9 mouse cellular contexts compared by ENCODE assay signal in the genomic region with DNA sequence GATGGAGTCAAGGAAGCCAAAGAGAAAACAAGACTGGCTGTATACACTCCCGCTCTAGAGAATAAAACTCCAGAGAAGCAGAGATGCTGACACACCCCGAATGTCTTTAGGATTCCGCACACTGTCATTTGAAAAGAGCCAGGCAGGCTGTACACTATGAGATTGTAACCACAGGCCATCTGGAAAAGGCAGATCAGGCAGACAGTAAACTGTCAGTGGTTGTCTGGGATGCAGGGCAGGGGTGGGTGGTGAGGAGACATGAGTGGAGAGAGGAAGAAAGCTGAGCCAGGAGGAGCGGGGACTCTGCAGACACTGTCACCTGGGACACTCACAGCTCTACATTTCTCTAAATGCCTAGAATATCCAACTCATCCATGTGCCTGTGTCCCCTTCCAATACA. TPM values are rescaled to one million over a fixed set of nuclear protein-coding genes. Genes with fewer than 3 reads are reported as not detected.
DNase-seq lines count a peak whose midpoint lies in the region; ATAC-seq and TF ChIP-seq lines count a peak whose summit lies in the region.
"Had no signal": no experiment of that assay in that cellular context is flagged by ENCODE, and none has a peak within 500 bp of the region (broad histone marks: within the 10 kb centered on the region; RNA-seq: fewer than 3 reads in every experiment).

No protein-coding gene starts in this region.

- no peak overlapping the region for H3K9ac ChIP-seq in heart, adult 2 months (ENCODE audit: low read depth, low read length)
- no peak overlapping the region for H3K9ac ChIP-seq in midbrain, postnatal 0 days (replicated peaks; ENCODE audit: low read length, poor library complexity, severe bottlenecking)
- no peak overlapping the region for H3K9ac ChIP-seq in embryonic facial prominence, embryonic 15.5 days
- H3K9ac ChIP-seq in neural tube, embryonic 15.5 days (replicated peaks): no peak overlapping the region

- H3K79me2 ChIP-seq in heart, adult 2 months (replicated peaks; ENCODE audit: control insufficient read depth, insufficient read depth, low read length): no peaks in the 10 kb centered on the region

- H3K4me1 ChIP-seq in heart, adult 2 months (ENCODE audit: control insufficient read depth, insufficient read depth, low read length): peaks cover 11% of the 10 kb centered on the region
- peaks cover 24% of the 10 kb centered on the region for H3K4me1 ChIP-seq in midbrain, embryonic 10.5 days
- H3K4me1 ChIP-seq in midbrain, postnatal 0 days (ENCODE audit: insufficient read depth, low read length): 0 out of 2 replicates have a peak, but pooled peaks cover 3% of the 10 kb centered on the region
- peaks cover 33% of the 10 kb centered on the region for H3K4me1 ChIP-seq in embryonic facial prominence, embryonic 15.5 days
- H3K4me1 ChIP-seq in neural tube, embryonic 15.5 days: peaks cover 29% of the 10 kb centered on the region

- no peak for TF ChIP-seq CTCF in heart, adult 2 months (IDR thresholded peaks at IDR 0.05)
- no peak for TF ChIP-seq CTCF in midbrain, postnatal 0 days (IDR thresholded peaks at IDR 0.05)

- H3K4me2 ChIP-seq in midbrain, postnatal 0 days (ENCODE audit: low read depth, low read length, poor library complexity, severe bottlenecking): no peak overlapping the region
- no peak overlapping the region for H3K4me2 ChIP-seq in embryonic facial prominence, embryonic 15.5 days (replicated peaks)
- H3K4me2 ChIP-seq in neural tube, embryonic 15.5 days: no peak overlapping the region

- H3K27ac ChIP-seq in heart, adult 2 months: peak overlapping the region; percentile 20; the same call in 1 of the 2 replicates
- 0 out of 2 replicates have a peak overlapping the region, but pooled peaks have one; percentile 28 for H3K27ac ChIP-seq in midbrain, embryonic 10.5 days (replicated peaks)
- no peak overlapping the region for H3K27ac ChIP-seq in midbrain, postnatal 0 days (ENCODE audit: low read depth, low read length)
- peak overlapping the region; percentile 63 for H3K27ac ChIP-seq in embryonic facial prominence, embryonic 15.5 days (replicated peaks)
- 0 out of 2 replicates have a peak overlapping the region, but pooled peaks have one; percentile 23 for H3K27ac ChIP-seq in neural tube, embryonic 15.5 days (replicated peaks)

- no peak for TF ChIP-seq EP300 in heart, adult 2 months (IDR thresholded peaks at IDR 0.05; ENCODE audit: insufficient read depth, low read depth, low read length)

- 77% methylated on average over 4 of the region's 4 CpGs for WGBS in heart, adult 2 months
- WGBS in midbrain, embryonic 10.5 days: 89% methylated on average over 4 of the region's 4 CpGs
- WGBS in midbrain, postnatal 0 days: 74% methylated on average over 4 of the region's 4 CpGs
- 46% methylated on average over 4 of the region's 4 CpGs for WGBS in embryonic facial prominence, embryonic 15.5 days
- 73% methylated on average over 4 of the region's 4 CpGs for WGBS in neural tube, embryonic 15.5 days

- no peak for TF ChIP-seq POLR2A in heart, adult 2 months (IDR thresholded peaks at IDR 0.05; ENCODE audit: insufficient read depth, low read depth, low read length)

- H3K9me3 ChIP-seq in midbrain, embryonic 10.5 days (replicated peaks): no peaks in the 10 kb centered on the region
- no peaks in the 10 kb centered on the region for H3K9me3 ChIP-seq in midbrain, postnatal 0 days (ENCODE audit: low read length)
- no peaks in the 10 kb centered on the region for H3K9me3 ChIP-seq in embryonic facial prominence, embryonic 15.5 days (replicated peaks)
- no peaks in the 10 kb centered on the region for H3K9me3 ChIP-seq in neural tube, embryonic 15.5 days (replicated peaks)

- intact Hi-C loops in heart, adult 2 months (cut with DNase I): no loop called here

- no peak for ATAC-seq in midbrain, postnatal 0 days (ENCODE audit: low FRiP score)
- ATAC-seq in embryonic facial prominence, embryonic 15.5 days (ENCODE audit: insufficient number of reproducible peaks, low FRiP score, low TSS enrichment, low read depth): no peak
- no peak for ATAC-seq in neural tube, embryonic 15.5 days (ENCODE audit: low FRiP score)
- no peak for ATAC-seq in granulocyte monocyte progenitor cell, adult 5-6 weeks (replicated peaks; ENCODE audit: poor library complexity, severe bottlenecking)

- DNase-seq in heart, adult 2 months: peak in 1 of 2 experiments; percentile 21
- no peak for DNase-seq in heart, adult 18-20 months
- DNase-seq in midbrain, embryonic 10.5 days (ENCODE audit: low spot score): no peak
- no peak for DNase-seq in midbrain, postnatal 0 days (ENCODE audit: low spot score)
- no peak for DNase-seq in ovary, adult 18-20 months (ENCODE audit: low spot score)
- DNase-seq: retina, postnatal 1 day had no signal

- no peak overlapping the region for H3K4me3 ChIP-seq in heart, adult 2 months
- no peak overlapping the region for H3K4me3 ChIP-seq in midbrain, embryonic 10.5 days
- H3K4me3 ChIP-seq in midbrain, postnatal 0 days (ENCODE audit: low read depth, low read length): no peak overlapping the region
- H3K4me3 ChIP-seq in embryonic facial prominence, embryonic 15.5 days (replicated peaks): no peak overlapping the region
- H3K4me3 ChIP-seq in neural tube, embryonic 15.5 days (replicated peaks): no peak overlapping the region

- no peaks in the 10 kb centered on the region for H3K27me3 ChIP-seq in heart, adult 2 months (ENCODE audit: control insufficient read depth, insufficient read depth, low read length)
- H3K27me3 ChIP-seq in midbrain, embryonic 10.5 days (ENCODE audit: low read depth, poor library complexity, severe bottlenecking): no peaks in the 10 kb centered on the region
- no peaks in the 10 kb centered on the region for H3K27me3 ChIP-seq in midbrain, postnatal 0 days (ENCODE audit: insufficient read depth, low read length)
- H3K27me3 ChIP-seq in embryonic facial prominence, embryonic 15.5 days: no peaks in the 10 kb centered on the region
- no peaks in the 10 kb centered on the region for H3K27me3 ChIP-seq in neural tube, embryonic 15.5 days (replicated peaks)

- H3K36me3 ChIP-seq in heart, adult 2 months (ENCODE audit: control insufficient read depth, insufficient read depth, low read length): no peaks in the 10 kb centered on the region
- no peaks in the 10 kb centered on the region for H3K36me3 ChIP-seq in midbrain, embryonic 10.5 days
- H3K36me3 ChIP-seq in midbrain, postnatal 0 days (ENCODE audit: insufficient read depth, low read length): no peaks in the 10 kb centered on the region
- no peaks in the 10 kb centered on the region for H3K36me3 ChIP-seq in embryonic facial prominence, embryonic 15.5 days
- no peaks in the 10 kb centered on the region for H3K36me3 ChIP-seq in neural tube, embryonic 15.5 days

RNA-seq across cellular contexts. Expression of a gene that starts 36.3 kb away (rescaled TPM):
- total RNA-seq in heart, adult 2 months (2021): 10 to 100 TPM; 39.6 to 62.7 TPM
- polyA plus RNA-seq in heart, adult 2 months (2012; rRNA removed): 15.4 and 21.0 TPM in 2 replicates
- 10 to 100 TPM; 50.5 to 54.1 TPM for total RNA-seq in heart, adult 18-20 months (2021)
- polyA plus RNA-seq in midbrain, embryonic 10.5 days (2016; fragmentation: Nextera tagmentation; extraction: Ambion mirVana): 9.2 TPM in 2 replicates
- 48.5 and 54.2 TPM in 2 replicates for total RNA-seq in midbrain, postnatal 0 days (2014; rRNA removed)
- 17.6 and 22.3 TPM in 2 replicates for polyA plus RNA-seq in midbrain, postnatal 0 days (2015; fragmentation: Nextera tagmentation; extraction: Ambion mirVana)
- 33.6 and 35.5 TPM in 2 replicates for polyA plus RNA-seq in embryonic facial prominence, embryonic 15.5 days (2015; fragmentation: Nextera tagmentation; extraction: Ambion mirVana)
- 18.4 and 20.7 TPM in 2 replicates for polyA plus RNA-seq in neural tube, embryonic 15.5 days (2015; fragmentation: Nextera tagmentation; extraction: Ambion mirVana)
- 9.1 and 12.1 TPM in 2 replicates for total RNA-seq in granulocyte monocyte progenitor cell, adult 5-6 weeks (2014; fragmentation: Nextera tagmentation)
- total RNA-seq in granulocyte monocyte progenitor cell, adult 5-6 weeks (2017): 9.2 and 10.8 TPM in 2 replicates
